Mouse (Mus musculus): ENCODE measurements around the gene Tmem40.

DNA sequence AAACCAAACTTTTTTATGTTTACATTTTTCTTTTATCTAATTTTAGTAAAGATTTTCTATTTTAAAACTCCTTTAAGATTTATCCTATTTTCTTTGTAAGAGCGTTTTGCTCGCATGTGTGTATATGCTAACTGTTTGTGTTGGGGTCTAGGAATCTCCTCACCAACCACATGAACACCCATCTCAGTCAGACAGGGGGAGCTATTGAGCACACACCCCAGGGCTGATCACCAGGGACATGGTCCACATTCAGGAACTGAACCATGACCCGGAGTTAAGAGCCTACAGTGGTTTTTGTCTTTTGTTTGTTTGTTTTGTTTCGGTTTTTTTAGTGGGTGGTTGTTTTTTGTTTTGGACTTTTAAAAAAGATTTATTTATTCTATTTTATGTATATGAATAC lies 63.5 kb downstream of the Tmem40 start:
- TF ChIP-seq CTCF (conservative IDR thresholded peaks at IDR 0.05; ENCODE audit: insufficient read depth, insufficient read length, low read depth, low read length) (peak; percentile 67), POLR2A (IDR thresholded peaks at IDR 0.05; ENCODE audit: low read depth, low read length) (no peak)

Measured in kidney, adult 2 months (tissue).